ENCODE assay signal across 31 mouse cellular contexts in genomic region chr13:48911426-48911825, GRCm38 (mm10). TPM values are rescaled to one million over a fixed set of nuclear protein-coding genes. Genes with fewer than 3 reads are reported as not detected.
A peak's percentile ranks its signal among the peaks of the same experiment; 100 is the strongest.
DNase-seq lines count a peak whose midpoint lies in the region; ATAC-seq lines count a peak whose summit lies in the region.
"Had no signal": no experiment of that assay in that cellular context is flagged by ENCODE, and none has a peak within 500 bp of the region (broad histone marks: within the 10 kb centered on the region; RNA-seq: fewer than 3 reads in every experiment).

No protein-coding gene starts in this region.

- DNase-seq in adrenal gland, postnatal 10 days: peak; percentile 41
- no peak for DNase-seq in adrenal gland, adult 18-20 months (ENCODE audit: low spot score in 2 of 2)
- peak; percentile 15 for DNase-seq in testis, postnatal 14 days (ENCODE audit: low spot score)
- no peak for DNase-seq in testis, postnatal 10 days (ENCODE audit: low spot score)
- no peak for DNase-seq in right cerebral cortex, postnatal 36 days (ENCODE audit: low spot score in 2 of 2)
- DNase-seq: cerebellum, adult 11 months; cerebellum, adult 9-10 months; cerebellum, postnatal 36 days; forebrain, postnatal 0 days; heart, adult 2 months; heart, postnatal 14 days; kidney, adult 2 months; kidney, postnatal 36 days; left cerebral cortex, postnatal 4 days; lung, adult 18-20 months; lung, postnatal 4 days; retina, postnatal 1 day; right cerebral cortex, postnatal 14 days; thymus, adult 18-20 months; thymus, postnatal 25 days had no signal

- peak; percentile 46; the same call in 1 of the 2 replicates for ATAC-seq in intestine, embryonic 16.5 days
- no peak for ATAC-seq in intestine, embryonic 15.5 days
- ATAC-seq: forebrain, postnatal 0 days; inflammation-experienced regulatory T-cells, adult 6 months; lung, postnatal 0 days; midbrain, embryonic 13.5 days; Patski had no signal

- H3K27me3 ChIP-seq in intestine, embryonic 16.5 days (replicated peaks; ENCODE audit: control insufficient read depth, insufficient read depth, low read length): no peaks in the 10 kb centered on the region
- H3K27me3 ChIP-seq in intestine, embryonic 15.5 days (replicated peaks): no peaks in the 10 kb centered on the region
- H3K27me3 ChIP-seq: heart, embryonic 13.5 days; hindbrain, embryonic 15.5 days; megakaryocyte, embryonic 14.5 days; midbrain, embryonic 13.5 days; Patski; stomach, embryonic 15.5 days had no signal

- H3K4me2 ChIP-seq in intestine, embryonic 16.5 days (ENCODE audit: low read depth, low read length): no peak overlapping the region
- H3K4me2 ChIP-seq in intestine, embryonic 15.5 days (replicated peaks): no peak overlapping the region
- H3K4me2 ChIP-seq: heart, embryonic 13.5 days; hindbrain, embryonic 15.5 days; midbrain, embryonic 13.5 days; stomach, embryonic 15.5 days had no signal

- no peaks in the 10 kb centered on the region for H3K9me3 ChIP-seq in intestine, embryonic 16.5 days (ENCODE audit: control insufficient read depth, low read length)
- H3K9me3 ChIP-seq in intestine, embryonic 15.5 days: no peaks in the 10 kb centered on the region
- H3K9me3 ChIP-seq: heart, embryonic 13.5 days; hindbrain, embryonic 10.5 days; hindbrain, embryonic 15.5 days; megakaryocyte, embryonic 14.5 days; midbrain, embryonic 13.5 days; stomach, embryonic 15.5 days had no signal

- H3K36me3 ChIP-seq in intestine, embryonic 16.5 days (ENCODE audit: control insufficient read depth, insufficient read depth, low read length): peaks cover 11% of the 10 kb centered on the region
- H3K36me3 ChIP-seq in intestine, embryonic 15.5 days: peaks cover 25% of the 10 kb centered on the region

- no peak overlapping the region for H3K4me3 ChIP-seq in intestine, embryonic 16.5 days (ENCODE audit: low read length)
- H3K4me3 ChIP-seq in intestine, embryonic 15.5 days (replicated peaks): no peak overlapping the region
- H3K4me3 ChIP-seq: heart, adult 2 months; heart, embryonic 13.5 days; hindbrain, embryonic 10.5 days; hindbrain, embryonic 15.5 days; megakaryocyte, embryonic 14.5 days; midbrain, embryonic 13.5 days; stomach, embryonic 15.5 days had no signal

- no peak overlapping the region for H3K27ac ChIP-seq in intestine, embryonic 16.5 days (ENCODE audit: low read length)
- no peak overlapping the region for H3K27ac ChIP-seq in intestine, embryonic 15.5 days
- H3K27ac ChIP-seq: heart, adult 2 months; heart, embryonic 13.5 days; hindbrain, embryonic 10.5 days; hindbrain, embryonic 15.5 days; midbrain, embryonic 13.5 days; stomach, embryonic 15.5 days had no signal

- 68% methylated on average over 7 of the region's 7 CpGs for WGBS in intestine, embryonic 16.5 days
- 75% methylated on average over 7 of the region's 7 CpGs for WGBS in intestine, embryonic 15.5 days

- peaks cover 2% of the 10 kb centered on the region; the same call in 1 of the 2 replicates for H3K4me1 ChIP-seq in intestine, embryonic 16.5 days (ENCODE audit: control insufficient read depth, insufficient read depth, low read length)
- H3K4me1 ChIP-seq in intestine, embryonic 15.5 days (replicated peaks): 0 out of 2 replicates have a peak, but pooled peaks cover 2% of the 10 kb centered on the region
- H3K4me1 ChIP-seq: hindbrain, embryonic 10.5 days; hindbrain, embryonic 15.5 days; midbrain, embryonic 13.5 days; stomach, embryonic 15.5 days had no signal

- H3K9ac ChIP-seq in intestine, embryonic 16.5 days (ENCODE audit: low read depth, low read length): no peak overlapping the region
- no peak overlapping the region for H3K9ac ChIP-seq in intestine, embryonic 15.5 days
- H3K9ac ChIP-seq: forebrain, postnatal 0 days; heart, embryonic 13.5 days; hindbrain, embryonic 15.5 days; midbrain, embryonic 13.5 days; stomach, embryonic 15.5 days had no signal

RNA-seq across cellular contexts. Expression of gene Phf2, which starts 40.5 kb away (rescaled TPM):
- 10 to 100 TPM; 35.7 to 36.3 TPM for total RNA-seq in adrenal gland, postnatal 10 days (2021)
- 10 to 100 TPM; 46.7 to 47.4 TPM for total RNA-seq in adrenal gland, adult 18-20 months (2021)
- 3.9 and 4.5 TPM in 2 replicates for polyA plus RNA-seq in intestine, embryonic 16.5 days (2015; fragmentation: Nextera tagmentation; extraction: Ambion mirVana)
- polyA plus RNA-seq in intestine, embryonic 15.5 days (2015; fragmentation: Nextera tagmentation; extraction: Ambion mirVana): 5.5 and 6.3 TPM in 2 replicates

RNA-seq across cellular contexts. Expression of gene Fam120a, which starts 56.4 kb away (rescaled TPM):
- total RNA-seq in adrenal gland, postnatal 10 days (2021): 100 to 1,000 TPM; 145 to 150 TPM
- total RNA-seq in adrenal gland, adult 18-20 months (2021): 100 to 1,000 TPM; 148 to 180 TPM
- polyA plus RNA-seq in intestine, embryonic 16.5 days (2015; fragmentation: Nextera tagmentation; extraction: Ambion mirVana): 25.7 and 26.0 TPM in 2 replicates
- 30.5 and 30.7 TPM in 2 replicates for polyA plus RNA-seq in intestine, embryonic 15.5 days (2015; fragmentation: Nextera tagmentation; extraction: Ambion mirVana)

Comparison
In these comparisons a context has a peak if more than half of its experiments do, and no peak if none do; other contexts are left out.
1. DNase-seq: peak in adrenal gland, postnatal 10 days (single experiment) and testis, postnatal 14 days (single experiment); none in adrenal gland, adult 18-20 months (0 of 2), testis, postnatal 10 days (single experiment) and right cerebral cortex, postnatal 36 days (0 of 2).